Mouse (Mus musculus): ENCODE measurements around the gene Dmpk. TPM values are rescaled to one million over a fixed set of nuclear protein-coding genes. Genes with fewer than 3 reads are reported as not detected.

Dmpk gene
- polyA plus RNA-seq, 1 experiment = 294 TPM

- no peak overlapping the region for H3K4me2 ChIP-seq (ENCODE audit: low read depth)
- TF ChIP-seq USF1 (IDR thresholded peaks at IDR 0.05; ENCODE audit: low read depth) = no peak
- TF ChIP-seq TCF3 (IDR thresholded peaks at IDR 0.05; ENCODE audit: insufficient read length, low read depth) = no peak
- TF ChIP-seq MYOG (IDR thresholded peaks at IDR 0.05; ENCODE audit: control insufficient read depth in 1 of 3, insufficient read depth in 1 of 3, insufficient read length in 2 of 3, low read depth in 2 of 3) = no peak
- TF ChIP-seq E2F4 (IDR thresholded peaks at IDR 0.05; ENCODE audit: insufficient read depth) = no peak
- no peak for TF ChIP-seq CEBPB (IDR thresholded peaks at IDR 0.05; ENCODE audit: insufficient read depth, poor library complexity, severe bottlenecking)
- H3K27me3 ChIP-seq (ENCODE audit: control insufficient read depth, insufficient read depth, insufficient read length) = no peaks in the 10 kb centered on the region
- H3K79me2 ChIP-seq (ENCODE audit: control insufficient read depth, insufficient read depth) = peaks cover 26% of the 10 kb centered on the region
- no peaks in the 10 kb centered on the region for H3K36me3 ChIP-seq (ENCODE audit: control insufficient read depth, insufficient read depth)
- H3K4me3 ChIP-seq = no peak overlapping the region
- H3ac ChIP-seq (ENCODE audit: control insufficient read depth, insufficient read length) = no peak overlapping the region
These were observed 10.1 kb upstream of the Dmpk start for GRCm38 (mm10) chr7:19073504-19073903.

DNA sequence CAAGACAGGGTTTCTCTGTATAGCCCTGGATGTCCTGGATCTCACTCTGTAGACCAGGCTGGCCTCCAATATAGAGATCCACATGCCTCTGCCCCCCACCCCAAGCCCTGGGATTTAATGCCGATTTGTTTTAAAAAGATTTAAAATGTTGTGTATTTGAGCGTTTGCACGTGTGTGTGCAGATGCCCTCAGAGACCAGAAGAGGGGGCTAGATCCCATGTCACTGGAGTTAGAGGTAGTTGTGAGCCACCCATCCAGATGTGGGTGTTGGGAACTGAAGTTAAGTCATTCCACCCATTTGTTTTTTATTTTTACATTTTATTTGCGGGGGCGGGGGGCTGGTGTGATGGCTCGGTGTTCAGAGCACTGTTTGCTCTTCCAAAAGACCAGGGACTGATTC lies 9.2 kb upstream of the Dmpk start:
- peaks cover 31% of the 10 kb centered on the region for H3K79me2 ChIP-seq (ENCODE audit: control insufficient read depth, insufficient read depth)
- TF ChIP-seq MYOG (IDR thresholded peaks at IDR 0.05; ENCODE audit: control insufficient read depth in 1 of 3, insufficient read depth in 1 of 3, insufficient read length in 2 of 3, low read depth in 2 of 3) (no peak), POLR2AphosphoS2 (IDR thresholded peaks at IDR 0.05; ENCODE audit: insufficient read length, low read depth) (no peak)
- no peaks in the 10 kb centered on the region for H3K36me3 ChIP-seq (ENCODE audit: control insufficient read depth, insufficient read depth)
- H3K4me3 ChIP-seq = no peak overlapping the region
- H3ac ChIP-seq (ENCODE audit: control insufficient read depth, insufficient read length) = no peak overlapping the region
- no peak overlapping the region for H3K4me2 ChIP-seq (ENCODE audit: low read depth)
- no peaks in the 10 kb centered on the region for H3K27me3 ChIP-seq (ENCODE audit: control insufficient read depth, insufficient read depth, insufficient read length)

GRCm38 (mm10) chr7:19075231-19075630 lies 8.4 kb upstream of the Dmpk start:
- Histone ChIP-seq H3ac (ENCODE audit: control insufficient read depth, insufficient read length) (peak overlapping the region; percentile 62), H3K4me2 (ENCODE audit: low read depth) (peak overlapping the region; percentile 85), H3K27me3 (ENCODE audit: control insufficient read depth, insufficient read depth, insufficient read length) (no peaks in the 10 kb centered on the region), H3K4me3 (peak overlapping the region; percentile 49), H3K79me2 (ENCODE audit: control insufficient read depth, insufficient read depth) (peaks cover 31% of the 10 kb centered on the region), H3K36me3 (ENCODE audit: control insufficient read depth, insufficient read depth) (no peaks in the 10 kb centered on the region)
- no peak for TF ChIP-seq POLR2AphosphoS2 (IDR thresholded peaks at IDR 0.05; ENCODE audit: insufficient read length, low read depth)
- TF ChIP-seq POLR2A (IDR thresholded peaks at IDR 0.05; ENCODE audit: insufficient read length, low read depth) = no peak
- TF ChIP-seq USF1 (IDR thresholded peaks at IDR 0.05; ENCODE audit: low read depth) = no peak
- no peak for TF ChIP-seq MAX (IDR thresholded peaks at IDR 0.05; ENCODE audit: low read depth)

GRCm38 (mm10) chr7:19075723-19076585 lies 7.7 kb upstream of the Dmpk start, which contains the start of gene Dmwd:
Gene Dmwd, plus strand, starts transcription at chr7:19076227.
- Histone ChIP-seq H3K27me3 (ENCODE audit: control insufficient read depth, insufficient read depth, insufficient read length) (no peaks in the 10 kb centered on the region), H3ac (ENCODE audit: control insufficient read depth, insufficient read length) (peak within 1 kb of the TSS; percentile 62), H3K79me2 (ENCODE audit: control insufficient read depth, insufficient read depth) (peaks cover 31% of the 10 kb centered on the region), H3K4me2 (ENCODE audit: low read depth) (peak within 1 kb of the TSS; percentile 93), H3K36me3 (ENCODE audit: control insufficient read depth, insufficient read depth) (no peaks in the 10 kb centered on the region), H3K4me3 (peak within 1 kb of the TSS; percentile 49)
- TF ChIP-seq REST (IDR thresholded peaks at IDR 0.05; ENCODE audit: insufficient read depth, insufficient read length) (no peak), SRF (IDR thresholded peaks at IDR 0.05; ENCODE audit: control insufficient read depth, insufficient read length, low read depth) (no peak), TCF12 (IDR thresholded peaks at IDR 0.05; ENCODE audit: insufficient read depth, poor library complexity, severe bottlenecking) (no peak), CEBPB (IDR thresholded peaks at IDR 0.05; ENCODE audit: insufficient read depth, poor library complexity, severe bottlenecking) (no peak), MYOG (IDR thresholded peaks at IDR 0.05; ENCODE audit: control insufficient read depth in 1 of 3, insufficient read depth in 1 of 3, insufficient read length in 2 of 3, low read depth in 2 of 3) (no peak), POLR2A (IDR thresholded peaks at IDR 0.05; ENCODE audit: insufficient read length, low read depth) (peak; percentile 35), USF1 (IDR thresholded peaks at IDR 0.05; ENCODE audit: low read depth) (no peak)

DNA sequence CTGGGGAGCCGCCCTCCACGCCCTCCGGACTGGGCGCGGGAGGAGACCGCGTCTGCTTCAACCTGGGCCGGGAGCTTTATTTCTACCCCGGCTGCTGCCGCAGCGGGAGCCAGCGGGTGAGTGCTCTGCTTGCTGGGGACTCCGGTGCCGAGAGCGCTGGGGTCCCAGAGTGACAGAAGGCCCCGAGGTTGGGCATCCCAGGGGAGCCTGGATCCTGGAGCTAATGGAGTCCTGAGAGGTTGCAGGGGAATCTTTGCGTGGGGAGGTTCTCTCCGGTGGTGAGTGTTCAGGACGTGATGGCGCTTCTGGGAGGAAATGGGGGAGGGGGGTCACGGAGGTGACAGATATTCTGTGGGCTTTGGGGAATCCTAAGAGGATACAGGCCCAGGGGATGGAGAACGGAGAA lies 7.1 kb upstream of the Dmpk start:
- TF ChIP-seq CEBPB (IDR thresholded peaks at IDR 0.05; ENCODE audit: insufficient read depth, poor library complexity, severe bottlenecking) = no peak
- no peak for TF ChIP-seq MAX (IDR thresholded peaks at IDR 0.05; ENCODE audit: low read depth)
- no peak for TF ChIP-seq TCF12 (IDR thresholded peaks at IDR 0.05; ENCODE audit: insufficient read depth, poor library complexity, severe bottlenecking)
- no peak for TF ChIP-seq POLR2AphosphoS2 (IDR thresholded peaks at IDR 0.05; ENCODE audit: insufficient read length, low read depth)

DNA sequence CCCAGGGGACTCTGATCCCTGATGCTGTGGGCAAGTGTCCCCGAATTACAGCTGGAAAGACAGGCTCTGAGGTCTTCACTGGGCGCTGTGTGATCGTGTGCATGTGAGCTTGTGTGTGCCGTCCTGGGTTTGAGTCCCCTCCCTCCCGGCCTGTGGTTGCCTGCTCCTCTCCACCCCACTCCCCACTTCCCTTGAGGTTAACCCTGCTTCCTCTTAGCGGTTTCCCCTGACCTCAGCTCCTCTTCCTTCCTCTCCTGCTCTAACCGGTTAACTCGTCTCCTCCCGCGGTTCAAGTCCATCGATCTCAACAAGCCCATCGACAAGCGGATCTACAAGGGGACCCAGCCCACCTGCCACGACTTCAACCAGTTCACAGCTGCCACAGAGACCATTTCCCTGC lies 5.9 kb upstream of the Dmpk start:
- H3K36me3 ChIP-seq (ENCODE audit: control insufficient read depth, insufficient read depth) = no peaks in the 10 kb centered on the region
- H3K4me3 ChIP-seq = peak overlapping the region; percentile 49
- TF ChIP-seq TCF12 (IDR thresholded peaks at IDR 0.05; ENCODE audit: insufficient read depth, poor library complexity, severe bottlenecking) (no peak), E2F4 (IDR thresholded peaks at IDR 0.05; ENCODE audit: insufficient read depth) (no peak)

More for the DNA sequence above, 7.1 kb upstream of the Dmpk start:
- H3K79me2 ChIP-seq (ENCODE audit: control insufficient read depth, insufficient read depth) = peaks cover 38% of the 10 kb centered on the region
- H3ac ChIP-seq (ENCODE audit: control insufficient read depth, insufficient read length) = peak overlapping the region; percentile 62
- H3K4me2 ChIP-seq (ENCODE audit: low read depth) = peak overlapping the region; percentile 93
- H3K36me3 ChIP-seq (ENCODE audit: control insufficient read depth, insufficient read depth) = no peaks in the 10 kb centered on the region
- H3K27me3 ChIP-seq (ENCODE audit: control insufficient read depth, insufficient read depth, insufficient read length) = no peaks in the 10 kb centered on the region
- peak overlapping the region; percentile 49 for H3K4me3 ChIP-seq

More for the DNA sequence above, 5.9 kb upstream of the Dmpk start:
- Histone ChIP-seq H3K79me2 (ENCODE audit: control insufficient read depth, insufficient read depth) (peaks cover 41% of the 10 kb centered on the region), H3K4me2 (ENCODE audit: low read depth) (peak overlapping the region; percentile 93), H3ac (ENCODE audit: control insufficient read depth, insufficient read length) (no peak overlapping the region), H3K27me3 (ENCODE audit: control insufficient read depth, insufficient read depth, insufficient read length) (no peaks in the 10 kb centered on the region)
